Mouse (Mus musculus): ENCODE data around the gene Plppr3.

GRCm38 (mm10) chr10:79865189-79865601 is 9.2 kb downstream of the Plppr3 start:
- TF ChIP-seq ZC3H11A (IDR thresholded peaks at IDR 0.05; ENCODE audit: borderline replicate concordance, low read depth, low read length) (no peak), ZNF384 (IDR thresholded peaks at IDR 0.05; ENCODE audit: low read depth, low read length) (no peak), MAFK (IDR thresholded peaks at IDR 0.05; ENCODE audit: insufficient read depth, low read depth, low read length) (no peak), HCFC1 (IDR thresholded peaks at IDR 0.05; ENCODE audit: borderline replicate concordance, insufficient read depth, low read length) (no peak)
